Mouse (Mus musculus) left cerebral cortex, adult 11 months (tissue): Measurements from ENCODE around the gene Rbck1.
"Not testable (repeated sequence)": the region's sequence is repeated elsewhere in the genome, so short reads cannot be mapped to it uniquely, and the experiment has no call there.

Source experiments
- DNase-seq: peaks from one replicate; pipeline ENCODE4 v3.0.0; 2022; ENCODE audit warnings: low spot score

Rbck1 gene

GRCm38 (mm10) chr2:152332101-152332825 is at the start of gene Rbck1:
Rbck1 (minus strand) TSS chr2:152332653.
- peak; percentile 87 for DNase-seq

- DNase-seq, result no peak
Observed at GRCm38 (mm10) chr2:152376345-152376741, 43.9 kb upstream of the Rbck1 start, which contains the start of gene Nrsn2. Nrsn2 (minus strand) TSS chr2:152376638.

DNA sequence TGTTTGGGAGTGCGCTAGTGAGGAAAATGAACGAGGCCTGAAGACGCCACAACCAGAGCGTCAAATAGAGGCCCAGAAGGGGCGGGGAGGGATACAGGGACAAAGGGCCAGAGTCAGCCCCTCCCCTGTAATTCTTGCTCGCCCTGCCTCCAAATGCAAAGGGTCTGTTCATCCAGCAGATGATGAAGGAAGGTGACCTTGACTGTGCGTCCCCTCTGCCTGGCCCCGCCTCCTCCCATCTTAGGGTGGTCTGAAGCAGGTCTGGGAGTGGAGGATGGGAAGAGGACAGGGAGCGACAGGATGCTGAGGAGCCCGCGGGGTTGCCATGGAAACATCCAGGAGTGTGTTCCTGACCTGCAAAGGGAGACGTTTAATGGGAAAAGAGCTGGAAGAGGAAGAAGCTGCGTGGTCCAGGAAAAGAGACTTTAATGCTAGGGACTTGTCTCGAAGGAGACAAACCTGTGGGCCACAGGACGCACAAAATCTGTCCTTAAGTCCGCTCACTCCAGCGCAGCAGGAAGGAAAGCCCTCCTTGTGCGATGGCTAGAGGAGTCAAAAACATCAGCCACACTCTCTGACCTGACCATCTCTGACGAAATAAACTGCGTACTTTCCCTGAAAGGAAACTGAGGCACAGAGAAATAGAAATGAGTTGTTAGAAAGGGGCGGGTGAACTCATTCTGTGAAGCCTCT is 43.3 kb upstream of the Rbck1 start:
- peak; percentile 55 for DNase-seq

DNA sequence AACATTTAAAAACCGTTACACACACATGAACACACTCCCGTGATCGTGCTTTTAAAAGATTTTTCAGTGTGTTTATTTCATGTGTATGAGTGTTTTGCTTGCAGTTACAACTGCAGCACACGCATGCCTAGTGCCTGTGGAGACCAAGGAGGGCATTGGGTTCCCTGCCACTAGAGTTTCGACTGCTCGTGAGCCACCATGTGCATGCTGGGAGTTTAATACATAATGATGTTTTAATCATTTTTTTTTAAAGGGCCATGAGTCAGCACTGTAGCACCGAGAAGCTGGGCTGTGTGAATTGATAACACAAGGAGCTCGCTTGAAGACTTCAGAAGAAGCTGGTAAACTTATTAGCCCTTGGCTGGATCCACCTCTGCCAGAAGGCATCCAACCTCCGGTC is 41.1 kb upstream of the Rbck1 start:
- DNase-seq, result no peak

GRCm38 (mm10) chr2:152372661-152373060 is 40.2 kb upstream of the Rbck1 start:
- no peak for DNase-seq

- DNase-seq, result no peak
Observed at GRCm38 (mm10) chr2:152372104-152372503, 39.7 kb upstream of the Rbck1 start.

GRCm38 (mm10) chr2:152368532-152369140 is 36.2 kb upstream of the Rbck1 start:
- no peak for DNase-seq

DNA sequence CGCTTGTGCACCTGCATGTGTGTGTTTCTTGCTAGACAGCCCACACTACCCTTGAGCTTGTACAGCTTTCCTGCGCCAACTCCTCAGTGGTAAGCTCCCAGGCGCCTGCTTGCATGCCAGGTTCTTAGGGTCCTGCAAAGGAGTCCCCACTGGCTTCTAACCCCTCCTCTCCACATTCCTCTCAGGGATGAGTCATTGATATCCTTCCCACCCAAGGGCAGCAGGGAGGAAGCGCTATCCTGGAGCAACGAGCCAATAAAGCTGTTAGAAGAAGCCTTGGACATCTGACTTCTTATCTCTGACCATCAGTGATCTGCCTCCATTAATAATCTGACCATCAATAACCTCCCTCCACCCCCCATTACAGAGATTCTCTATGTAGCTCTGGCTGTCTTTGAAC is 35.5 kb upstream of the Rbck1 start:
- DNase-seq, result no peak

- peak; percentile 46 for DNase-seq
Observed at GRCm38 (mm10) chr2:152363245-152364147, 31.0 kb upstream of the Rbck1 start.

- no peak for DNase-seq
Observed at GRCm38 (mm10) chr2:152361193-152361592, 28.7 kb upstream of the Rbck1 start.

GRCm38 (mm10) chr2:152360271-152360775 is 27.9 kb upstream of the Rbck1 start:
- no peak for DNase-seq

DNA sequence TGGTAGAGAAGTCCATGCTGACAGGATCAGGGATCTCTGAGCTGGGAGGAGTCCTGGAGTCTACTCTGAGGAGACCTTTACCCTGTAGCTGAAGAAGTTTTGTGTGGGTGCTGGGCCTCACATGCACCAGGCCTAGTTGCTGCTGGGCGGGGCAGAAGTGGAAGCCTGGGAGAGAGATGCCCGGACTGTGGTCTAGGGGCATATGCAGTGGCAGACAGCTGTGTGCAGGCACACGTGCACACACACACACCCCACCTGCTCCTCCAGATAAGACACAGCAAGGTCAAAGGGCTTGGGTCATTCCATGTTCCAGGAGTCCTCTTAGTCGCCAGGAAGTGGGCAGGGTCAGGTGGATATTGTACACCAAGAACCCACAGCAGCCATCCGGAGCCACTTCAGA is 27.2 kb upstream of the Rbck1 start:
- no peak for DNase-seq

DNA sequence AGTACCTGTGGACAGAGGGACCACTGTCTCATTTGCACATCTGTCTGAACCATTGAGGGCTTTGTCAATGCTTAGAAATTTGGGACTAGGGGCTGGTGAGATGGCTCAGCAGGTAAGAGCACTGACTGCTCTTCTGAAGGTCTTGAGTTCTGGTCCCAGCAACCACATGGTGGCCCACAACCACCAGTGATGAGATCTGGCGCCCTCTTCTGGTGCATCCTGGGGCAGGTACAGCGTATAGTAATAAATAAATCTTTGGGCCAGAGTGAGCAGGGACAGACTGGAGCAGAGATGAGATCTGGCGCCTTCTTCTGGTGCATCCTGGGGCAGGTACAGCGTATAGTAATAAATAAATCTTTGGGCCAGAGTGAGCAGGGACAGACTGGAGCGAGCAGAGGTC is 26.5 kb upstream of the Rbck1 start:
- DNase-seq, result not testable (repeated sequence)

DNA sequence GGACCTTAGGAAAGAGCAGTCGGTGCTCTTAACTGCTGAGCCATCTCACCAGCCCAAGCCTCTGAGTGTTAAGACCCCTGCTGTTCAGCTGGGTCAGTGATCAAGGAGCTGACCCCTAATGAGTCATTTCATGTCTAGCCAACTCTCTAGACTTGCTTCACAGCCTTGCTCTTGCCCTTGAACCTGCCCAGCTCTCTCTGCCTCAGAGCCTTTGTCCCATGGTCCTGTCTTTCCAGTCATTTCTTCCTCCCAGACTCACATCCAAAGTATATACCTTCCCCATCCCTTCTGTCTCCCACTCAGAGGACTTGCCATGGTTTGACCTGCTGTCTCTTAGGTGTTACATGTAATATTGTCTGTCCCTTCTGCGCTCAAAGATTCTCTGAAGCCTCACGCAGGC is 24.8 kb upstream of the Rbck1 start:
- no peak for DNase-seq

GRCm38 (mm10) chr2:152349842-152350540 is 17.5 kb upstream of the Rbck1 start:
- DNase-seq, result no peak

DNA sequence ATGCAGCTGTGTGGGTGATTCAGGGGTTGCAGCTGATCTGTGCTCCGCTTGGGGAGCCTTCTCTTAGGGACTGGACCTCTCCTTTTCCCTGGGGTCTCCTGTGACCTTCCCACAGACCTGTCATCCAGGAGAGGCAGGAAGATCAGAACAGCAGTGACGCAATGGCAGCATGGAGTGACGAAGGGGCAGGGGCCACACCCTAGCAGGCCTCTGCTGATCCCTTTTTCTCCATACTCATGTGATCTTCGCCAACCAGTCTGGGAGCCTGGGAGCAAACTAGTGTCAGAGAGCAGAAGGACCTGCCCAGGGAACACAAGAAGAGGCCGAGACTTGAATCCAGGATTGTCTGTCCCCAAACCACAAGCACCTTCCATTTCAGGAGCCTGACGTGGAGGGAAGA is 16.8 kb upstream of the Rbck1 start:
- DNase-seq, result no peak

DNA sequence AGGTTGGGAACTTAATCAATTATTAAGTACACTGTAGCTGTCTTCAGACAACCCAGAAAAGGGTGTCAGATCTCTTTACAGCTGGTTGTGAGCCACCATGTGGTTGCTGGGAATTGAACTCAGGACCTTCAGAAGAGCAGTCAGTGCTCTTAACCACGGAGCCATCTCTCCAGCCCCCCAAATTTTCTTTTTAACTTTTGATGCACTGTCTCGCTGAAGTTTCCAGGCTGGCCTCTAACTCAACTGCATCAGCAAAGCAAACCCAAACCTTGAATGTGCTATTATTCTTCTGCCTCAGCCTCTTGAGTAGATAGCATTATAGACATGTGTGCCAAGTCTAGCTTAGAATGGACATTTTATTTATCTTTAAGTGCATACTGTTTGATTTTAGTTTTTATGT is 15.3 kb upstream of the Rbck1 start:
- no peak for DNase-seq

- DNase-seq, result no peak
Observed at GRCm38 (mm10) chr2:152346776-152347465, 14.5 kb upstream of the Rbck1 start.

- no peak for DNase-seq
Observed at GRCm38 (mm10) chr2:152345393-152345792, 12.9 kb upstream of the Rbck1 start.

- no peak for DNase-seq
Observed at GRCm38 (mm10) chr2:152344909-152345308, 12.5 kb upstream of the Rbck1 start.

GRCm38 (mm10) chr2:152344361-152344760 is 11.9 kb upstream of the Rbck1 start:
- DNase-seq, result no peak
